Mouse (Mus musculus): ENCODE measurements around the gene Gsg1l2. TPM values are rescaled to one million over a fixed set of nuclear protein-coding genes. Genes with fewer than 3 reads are reported as not detected.

Gsg1l2 gene
- total RNA-seq (2021), result not detected in 2 replicates
- long read RNA-seq, experiment 1, result 0 reads
- long read RNA-seq, experiment 2, result 0 reads

DNA sequence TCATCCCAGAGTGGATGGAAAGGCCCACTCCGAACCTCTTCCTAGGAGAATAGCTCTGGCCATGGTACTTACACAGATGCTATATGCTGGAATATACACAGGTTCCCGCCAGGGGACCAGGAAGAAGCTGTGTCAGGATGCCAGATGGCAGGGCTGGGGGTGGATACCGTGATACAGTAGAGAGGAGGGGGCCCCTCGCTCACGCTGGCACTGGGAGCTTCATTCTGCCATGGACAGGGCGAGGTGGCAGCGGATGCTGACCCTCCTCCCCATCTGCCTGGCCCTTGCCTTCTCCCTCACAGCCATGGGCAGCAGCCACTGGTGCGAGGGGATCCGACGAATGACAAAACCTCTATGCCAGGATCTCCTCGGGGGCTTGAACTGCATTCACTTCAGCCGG, at the start of gene Gsg1l2:
Gene Gsg1l2 (plus strand): TSS at position 230 of the 400 bp plus-strand sequence.
- no peak for DNase-seq

DNA sequence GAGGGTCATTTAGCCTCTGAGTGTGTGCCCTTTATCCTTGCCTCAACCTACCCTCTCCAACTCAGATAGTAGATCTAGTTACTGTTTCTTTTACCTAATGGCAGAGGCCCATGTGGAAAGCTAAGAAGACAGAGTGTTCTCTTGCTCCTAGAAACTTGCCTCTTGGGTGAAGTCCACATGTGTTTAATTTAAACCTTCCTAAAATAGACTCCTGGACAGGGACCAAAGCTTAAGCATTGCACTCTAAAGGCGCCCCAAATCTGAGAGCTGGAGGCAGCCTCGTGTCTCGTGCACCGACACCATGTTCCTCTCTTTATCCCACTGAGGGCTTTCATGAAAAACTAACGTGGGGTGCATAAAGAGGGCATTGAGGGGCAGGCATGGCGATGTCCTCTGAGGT, 47.3 kb upstream of the Gsg1l2 start:
- no peak for DNase-seq

DNA sequence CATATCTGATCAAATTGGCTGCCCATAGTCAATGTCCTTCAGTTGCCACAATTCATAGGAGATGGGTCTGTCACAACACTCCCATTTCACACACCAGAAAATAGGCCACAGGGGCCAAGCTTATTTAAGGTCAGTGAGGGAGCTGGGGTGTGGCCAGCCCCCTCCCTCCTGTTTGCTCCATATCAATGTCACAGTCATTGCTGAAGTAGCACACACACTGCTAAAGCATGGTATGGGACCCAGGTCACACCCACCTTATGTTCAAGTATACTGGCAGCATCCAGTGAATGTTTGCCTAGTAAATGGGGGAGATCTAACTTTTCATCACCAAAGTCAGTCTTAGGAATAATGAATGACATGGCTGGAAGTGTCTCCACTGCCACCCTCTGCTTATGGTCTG, 45.7 kb upstream of the Gsg1l2 start:
- DNase-seq, result no peak

DNA sequence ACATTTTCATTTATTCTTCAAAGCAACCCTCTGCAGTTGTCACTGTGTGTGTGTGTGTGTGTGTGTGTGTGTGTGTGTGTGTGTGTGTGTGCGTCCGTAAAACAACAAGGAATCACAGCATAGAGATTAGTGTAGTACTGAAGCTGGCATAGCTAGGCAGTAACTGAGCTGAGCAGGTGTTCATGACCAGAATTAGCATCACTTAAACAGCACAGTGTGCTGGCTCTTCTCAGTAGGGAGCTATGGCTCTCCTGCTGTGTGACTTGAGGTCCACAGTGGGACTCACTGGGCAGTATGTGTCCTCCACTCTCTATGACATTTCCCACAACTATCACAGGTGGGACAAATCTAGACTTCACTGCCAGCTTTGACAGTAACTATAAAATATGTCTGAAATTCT, 43.4 kb upstream of the Gsg1l2 start:
- DNase-seq, result no peak

DNA sequence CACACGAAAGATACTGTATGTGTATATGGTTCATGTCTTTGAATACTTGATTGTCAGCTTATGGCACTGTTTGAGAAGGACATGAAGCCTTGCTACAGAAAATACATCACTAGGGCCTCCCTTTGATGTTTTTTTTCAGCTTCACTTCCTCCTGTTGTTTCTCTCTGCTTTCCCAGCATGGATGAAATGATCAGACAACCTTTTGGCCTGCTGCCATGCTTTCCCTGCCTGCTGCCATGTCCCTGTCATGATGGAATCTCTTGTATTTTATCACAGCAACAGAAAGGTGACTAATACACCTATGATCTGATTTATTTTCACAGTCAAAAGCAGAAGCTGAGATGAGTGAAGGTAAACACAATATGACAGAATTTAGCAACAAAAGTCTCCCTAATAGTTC, 40.7 kb upstream of the Gsg1l2 start:
- peak; percentile 15 for DNase-seq

DNA sequence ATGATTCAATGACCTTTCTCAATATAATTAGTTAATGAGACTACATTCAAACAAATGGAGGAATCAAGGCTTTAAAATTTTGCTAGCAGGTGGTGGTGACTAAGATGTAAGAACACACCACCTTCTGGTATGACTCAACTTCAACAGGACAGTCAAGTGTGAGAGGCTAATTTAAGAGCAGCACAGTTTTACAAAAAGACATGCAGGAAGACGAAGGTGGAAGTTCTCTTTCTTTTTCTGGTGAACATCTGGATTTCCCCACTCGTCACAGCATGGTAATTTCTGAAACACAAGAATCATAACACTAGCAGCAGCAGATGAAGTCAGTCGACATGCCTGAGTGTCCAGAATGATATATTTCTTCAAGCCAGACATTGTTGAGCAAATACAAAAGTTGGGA, 39.8 kb upstream of the Gsg1l2 start:
- DNase-seq, result no peak

DNA sequence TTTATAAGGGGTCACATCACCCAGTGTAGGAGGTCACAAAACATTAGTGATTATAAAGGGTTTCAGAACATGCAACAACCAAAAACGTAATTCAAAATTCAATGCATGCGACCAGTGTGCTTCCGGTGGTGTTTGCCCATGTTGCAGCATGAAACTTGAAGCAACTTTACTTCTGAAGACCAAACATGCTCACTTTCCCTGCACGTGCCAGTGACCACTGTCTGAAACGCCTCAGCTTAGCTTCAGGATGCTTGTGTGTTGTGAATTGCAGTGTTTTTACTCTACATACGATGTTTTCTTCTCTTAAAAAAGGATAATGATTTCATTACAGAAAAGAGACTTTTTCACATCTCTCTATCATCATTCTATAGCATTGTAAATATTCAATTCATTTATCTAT, 36.1 kb upstream of the Gsg1l2 start:
- no peak for DNase-seq

DNA sequence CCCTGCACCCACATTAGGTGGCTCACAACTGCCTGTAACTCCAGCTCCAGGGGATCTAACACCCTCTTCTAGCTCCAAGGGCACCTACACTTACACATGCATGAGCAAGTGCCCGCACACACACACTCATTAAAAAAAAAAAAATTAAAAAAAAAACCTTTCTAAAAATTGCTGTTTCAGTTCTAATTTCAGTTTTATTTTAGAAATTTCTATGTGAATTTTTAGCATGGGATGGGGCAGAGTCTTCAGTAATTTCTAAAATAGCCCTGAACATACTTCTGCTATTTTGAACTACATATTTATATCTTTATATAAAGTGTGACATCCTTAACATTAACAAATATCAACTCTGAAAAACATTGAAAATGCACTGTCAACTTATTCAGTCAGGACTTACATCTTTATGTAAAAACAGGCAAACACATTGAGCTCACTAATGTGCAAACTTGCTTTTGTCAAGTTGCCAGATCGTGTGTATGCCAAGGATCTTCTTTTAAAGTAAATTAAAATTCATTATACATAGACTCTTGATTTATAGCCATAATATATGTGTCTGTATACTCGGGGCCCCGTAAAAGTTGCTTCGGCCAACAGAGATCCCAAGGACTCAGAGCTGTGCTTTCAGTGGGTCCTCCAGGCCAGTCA, 35.4 kb upstream of the Gsg1l2 start:
- no peak for DNase-seq

DNA sequence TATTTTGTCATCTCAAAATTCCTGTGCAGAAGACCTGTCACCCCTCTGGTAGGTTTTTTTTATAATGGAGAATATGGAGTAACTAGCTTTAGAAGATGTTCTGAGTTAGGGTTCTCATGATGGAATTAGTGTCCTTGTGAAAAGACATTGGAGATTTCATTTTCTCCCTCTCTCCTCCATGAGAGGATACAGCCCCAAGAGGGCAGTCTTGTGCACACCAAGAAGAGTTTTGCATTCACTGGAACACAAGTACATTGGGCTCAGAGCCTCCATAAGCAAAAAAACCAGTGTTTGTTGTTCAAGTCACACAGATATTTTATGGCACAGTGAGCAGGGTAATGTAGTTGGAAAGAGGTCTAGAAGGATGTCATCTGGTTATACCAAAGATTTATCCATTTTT, 32.8 kb upstream of the Gsg1l2 start:
- no peak for DNase-seq

DNA sequence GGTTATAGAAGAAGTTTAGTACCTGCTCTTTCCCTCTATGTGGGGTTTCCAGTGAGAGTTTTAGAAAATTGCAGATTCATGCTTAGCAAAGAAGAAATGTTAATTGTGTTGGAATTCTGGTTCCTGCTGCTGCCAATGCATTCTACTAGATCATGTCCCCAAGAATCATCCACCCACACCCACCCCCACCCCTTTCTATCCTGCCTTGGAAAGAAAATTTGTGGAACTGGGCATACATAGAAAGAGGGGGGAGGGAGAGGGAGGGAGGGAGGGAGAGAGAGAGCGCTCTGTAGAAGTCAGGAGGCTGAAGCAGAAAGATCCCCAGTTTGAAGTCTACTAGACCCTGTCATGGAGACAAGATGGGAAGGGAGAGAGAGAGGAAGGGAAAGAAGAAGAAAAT, 18.1 kb upstream of the Gsg1l2 start:
- no peak for DNase-seq

DNA sequence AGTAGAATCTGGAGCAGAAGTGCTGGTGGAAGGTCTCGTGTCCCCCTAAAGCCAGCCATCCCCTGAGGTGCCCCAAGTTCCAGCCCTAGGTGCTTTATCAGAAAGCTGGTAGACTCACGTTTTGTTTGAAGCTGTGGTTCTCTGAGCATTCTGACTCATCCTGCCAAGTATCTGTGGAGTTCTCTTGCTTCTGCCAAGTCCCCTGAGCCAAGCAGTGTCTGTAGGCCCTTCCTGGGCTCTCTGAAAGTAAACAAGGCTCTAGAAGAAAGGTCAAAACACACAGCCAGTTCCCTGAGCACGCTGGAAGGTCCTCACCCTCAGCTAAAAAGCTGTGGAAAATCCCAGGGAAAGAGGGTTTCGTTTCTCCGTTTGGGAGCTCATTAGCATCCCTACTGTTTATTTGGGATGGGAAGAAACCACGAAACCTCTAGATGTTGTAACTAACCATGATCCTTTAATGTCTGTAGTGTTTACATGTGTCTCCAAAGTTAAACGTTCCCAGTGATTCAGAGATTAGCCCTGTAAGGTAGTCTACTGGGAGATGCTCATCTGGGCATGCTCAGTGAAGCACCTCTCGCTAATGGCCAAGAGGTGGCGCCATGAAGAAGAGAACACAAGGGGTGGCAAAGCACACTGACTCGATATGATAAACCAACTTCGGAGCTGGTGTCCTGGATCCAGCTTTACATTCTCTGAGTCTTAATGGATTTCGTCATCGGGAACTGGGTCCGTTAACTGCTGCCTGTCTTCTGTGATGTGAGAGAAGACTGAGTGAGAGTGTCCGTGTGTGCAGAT, 16.8 kb upstream of the Gsg1l2 start:
- DNase-seq, result peak; percentile 31

DNA sequence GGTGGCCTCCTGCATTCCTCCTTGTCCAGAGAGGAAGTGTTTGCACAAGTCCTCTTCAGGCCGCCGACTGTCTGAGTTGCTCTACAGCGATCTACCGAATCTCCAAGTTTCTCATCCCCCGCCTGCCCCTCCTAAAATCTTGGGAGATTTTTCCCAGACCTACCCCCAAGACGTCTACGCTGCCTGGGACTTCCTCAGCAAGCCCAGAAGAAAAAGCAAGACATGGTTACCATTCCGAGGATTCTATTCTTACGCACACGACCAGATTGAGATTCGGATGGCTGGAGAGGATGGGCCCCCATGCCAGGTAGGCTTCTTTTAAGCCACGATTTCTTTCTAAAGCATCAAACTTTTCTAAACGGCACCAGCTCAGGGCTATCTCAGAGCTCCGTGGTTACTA, 3.4 kb upstream of the Gsg1l2 start, which contains the start of gene Glp2r:
Gene Glp2r (minus strand): TSS at position 101 of the 400 bp plus-strand sequence.
- DNase-seq, result no peak

DNA sequence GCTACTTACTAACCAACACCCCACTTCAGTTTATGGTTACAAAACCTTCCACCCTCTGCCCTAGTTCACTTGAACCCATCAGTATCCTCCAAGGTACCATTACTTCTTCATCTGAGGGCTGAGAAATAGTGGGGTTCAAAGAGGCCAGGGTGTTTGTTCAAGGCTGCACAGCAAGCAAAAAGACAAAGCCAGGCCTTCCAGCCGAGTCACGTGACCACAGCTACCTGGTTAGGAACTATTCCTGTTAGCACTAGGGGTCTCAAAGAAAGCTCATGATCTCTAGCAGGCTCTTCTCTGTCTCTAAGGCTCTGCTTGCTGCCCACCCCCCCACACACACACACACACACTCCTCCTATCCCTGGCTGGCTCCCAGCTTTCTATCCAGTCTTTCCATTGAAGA, 2.7 kb upstream of the Gsg1l2 start:
- DNase-seq, result no peak

DNA sequence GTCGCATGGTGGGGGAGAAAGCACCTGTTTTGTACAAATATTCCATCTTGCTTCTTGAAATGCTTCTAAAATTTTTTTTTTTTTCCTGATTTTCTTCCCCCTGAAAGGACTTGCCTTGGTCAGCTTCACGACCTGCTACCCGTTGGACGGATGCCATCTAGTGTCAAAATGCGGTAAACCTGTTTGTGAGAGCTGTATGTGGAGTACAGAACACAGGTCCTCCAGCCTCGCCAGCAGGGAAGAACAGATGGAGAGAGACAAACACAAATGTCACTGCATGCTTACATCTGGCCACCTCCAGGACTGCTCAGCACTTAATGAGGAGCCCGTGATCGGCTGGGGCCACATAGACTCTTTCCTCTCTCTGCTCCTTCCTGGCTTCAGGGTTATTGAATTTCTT, 1.8 kb upstream of the Gsg1l2 start:
- peak; percentile 66 for DNase-seq

DNA sequence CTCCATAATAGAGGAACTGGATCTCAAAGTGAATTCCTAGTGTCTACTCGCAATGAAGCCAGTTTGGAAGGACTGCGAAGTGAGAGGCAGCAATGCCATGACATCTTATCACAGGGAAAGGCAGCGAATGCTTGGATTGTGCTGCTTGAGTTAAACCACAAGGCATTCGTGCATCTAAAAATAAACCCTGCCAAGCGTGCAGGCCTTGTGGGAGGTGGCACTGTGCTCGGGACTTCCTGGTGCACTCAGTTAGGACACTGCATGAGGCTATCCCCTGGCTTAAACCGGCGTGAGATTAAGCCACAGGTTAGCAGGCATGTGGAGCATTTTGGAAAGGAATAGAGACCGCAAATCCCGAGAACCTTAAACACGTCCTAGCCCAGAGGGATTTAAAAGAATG, 15.8 kb downstream of the Gsg1l2 start:
- DNase-seq, result no peak

DNA sequence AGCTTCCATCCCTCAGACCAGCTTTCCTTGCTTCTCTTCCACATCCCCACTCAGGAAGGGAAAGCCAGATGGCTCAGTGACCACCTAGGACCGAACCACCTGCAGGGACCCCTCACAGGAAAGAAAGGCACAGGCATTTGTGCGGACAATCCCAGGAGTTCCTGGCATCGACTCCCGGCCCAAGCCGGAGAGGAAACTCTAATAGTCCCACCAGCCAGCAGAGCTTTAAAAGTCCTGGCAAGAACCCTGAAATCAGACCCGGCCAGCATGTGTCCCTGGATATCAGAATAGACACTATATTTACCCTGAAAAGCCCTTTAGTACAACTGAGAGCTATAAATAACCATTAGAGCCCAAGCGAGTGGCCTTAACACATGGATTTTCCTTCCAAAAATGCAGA, 23.5 kb downstream of the Gsg1l2 start, which contains the start of gene Dhrs7c:
Gene Dhrs7c (plus strand): TSS at position 257 of the 400 bp plus-strand sequence.
- no peak for DNase-seq

DNA sequence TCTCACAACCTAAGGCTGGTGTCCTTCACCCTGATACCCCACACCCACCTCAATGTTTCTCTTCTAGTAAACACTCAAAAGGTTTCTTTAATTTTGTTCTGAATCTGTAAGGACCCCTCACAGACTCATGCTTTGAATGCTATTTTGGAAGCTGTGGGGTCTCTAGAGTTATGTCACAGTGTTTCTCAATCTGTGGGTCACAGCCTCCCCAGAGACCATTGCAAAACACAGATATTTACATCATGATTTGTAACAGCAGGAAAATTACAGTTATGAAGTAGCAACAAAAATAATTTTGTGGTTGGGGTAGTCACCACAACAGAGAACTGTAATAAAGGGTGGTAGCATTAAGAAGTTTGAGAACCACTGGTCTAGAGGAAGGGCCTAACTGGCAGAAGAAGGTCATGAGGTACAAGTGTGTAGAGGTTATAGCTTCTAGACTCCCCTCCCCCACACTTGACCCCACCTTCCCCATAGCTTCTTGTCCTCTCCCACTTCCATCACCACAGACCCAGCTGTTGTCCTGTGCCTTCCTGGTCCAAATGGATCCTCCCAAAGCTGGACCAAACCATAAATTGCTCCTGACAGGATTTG, 25.8 kb downstream of the Gsg1l2 start:
- DNase-seq, result no peak

DNA sequence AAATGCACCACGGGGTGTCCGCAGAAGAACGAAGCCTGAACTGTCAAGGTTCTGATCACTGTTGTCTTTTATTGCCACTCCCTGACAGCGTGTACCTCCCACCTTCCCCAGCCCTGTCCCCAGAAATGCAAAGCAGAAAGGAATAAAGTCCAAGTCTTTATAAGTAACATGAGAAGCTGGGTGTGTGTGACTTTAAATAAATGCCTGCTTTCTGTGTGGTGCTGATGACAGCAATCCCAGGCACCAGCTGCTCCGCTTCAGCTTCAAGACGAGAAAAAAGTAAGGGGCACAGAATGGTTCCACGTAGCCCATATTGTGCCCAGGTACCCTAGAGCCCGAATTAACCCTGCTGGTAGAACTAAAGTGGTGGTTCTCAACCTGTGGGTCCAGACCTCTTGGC, 26.8 kb downstream of the Gsg1l2 start:
- DNase-seq, result no peak

DNA sequence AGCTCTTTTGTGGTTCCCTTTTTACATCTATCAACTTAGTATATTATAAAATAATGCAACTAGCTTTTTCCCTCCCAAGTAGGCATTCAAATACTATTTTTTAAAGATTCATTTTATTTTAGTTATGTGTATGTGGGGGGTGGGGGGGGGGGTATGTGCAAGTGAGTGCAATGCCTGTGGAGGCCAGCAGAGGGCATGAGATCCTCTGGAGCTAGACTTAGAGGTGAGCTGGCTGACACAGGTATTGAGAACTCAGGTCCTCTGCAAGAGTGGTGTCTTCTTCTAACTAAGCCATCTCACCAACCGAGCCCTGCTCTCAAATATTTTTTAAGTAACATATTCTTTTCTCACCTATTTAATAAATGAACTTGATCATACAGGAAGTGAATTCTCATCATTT, 31.1 kb downstream of the Gsg1l2 start:
- no peak for DNase-seq

DNA sequence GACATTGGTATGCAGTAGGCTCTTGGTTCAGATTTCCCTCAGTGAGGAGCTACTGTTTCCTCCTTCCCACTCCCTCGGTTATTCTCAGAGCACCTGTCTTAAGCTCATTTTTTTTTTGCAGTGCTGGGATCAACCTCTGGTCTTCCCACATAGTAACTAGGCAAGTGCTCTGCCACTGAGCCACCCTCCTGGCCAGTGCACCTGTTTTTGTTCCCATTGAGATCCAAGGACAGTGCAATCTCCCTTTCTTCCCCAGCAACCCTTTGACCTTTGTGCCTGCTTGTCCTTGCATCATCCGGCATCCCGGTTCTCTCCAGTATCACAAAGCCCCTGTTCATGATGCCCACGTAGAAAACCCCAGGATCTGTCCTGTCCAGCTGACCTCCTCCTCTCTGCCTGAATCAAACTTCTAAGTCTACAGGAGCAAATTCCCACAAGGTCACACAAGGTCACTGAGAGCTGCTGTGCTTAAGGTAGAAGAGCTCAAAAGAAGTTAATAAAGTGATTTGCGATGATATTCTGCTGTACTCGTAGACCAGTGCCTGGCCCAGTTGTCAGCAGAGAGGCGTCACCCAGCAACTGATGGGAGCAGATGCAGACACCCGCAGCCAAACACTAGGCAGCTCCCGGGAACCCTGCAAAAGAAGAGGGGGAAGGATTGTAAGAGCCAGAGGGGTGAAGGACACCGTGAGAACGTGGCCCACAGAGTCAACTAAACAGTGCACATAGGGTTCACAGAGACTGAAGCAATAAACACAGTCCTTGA, 32.6 kb downstream of the Gsg1l2 start:
- DNase-seq, result no peak

DNA sequence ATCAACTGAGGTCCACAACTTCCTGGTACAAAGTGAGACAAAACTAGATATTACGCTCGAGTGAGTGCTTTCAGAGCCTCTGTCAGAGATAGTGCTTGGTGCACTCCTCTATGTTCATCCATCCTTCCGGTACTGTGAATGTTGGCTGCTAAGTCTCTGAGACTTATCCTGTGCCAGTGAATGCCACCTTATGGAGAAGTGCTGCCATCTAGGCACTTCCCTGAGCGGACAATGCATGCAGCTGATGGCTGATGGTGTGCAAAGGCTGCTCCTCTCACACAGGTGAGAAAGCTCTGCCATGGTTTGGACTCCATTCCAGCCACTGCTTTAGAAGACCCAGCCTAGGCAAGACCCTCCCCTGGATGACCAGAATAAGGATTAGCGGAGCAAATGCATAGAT, 33.6 kb downstream of the Gsg1l2 start:
- DNase-seq, result no peak

DNA sequence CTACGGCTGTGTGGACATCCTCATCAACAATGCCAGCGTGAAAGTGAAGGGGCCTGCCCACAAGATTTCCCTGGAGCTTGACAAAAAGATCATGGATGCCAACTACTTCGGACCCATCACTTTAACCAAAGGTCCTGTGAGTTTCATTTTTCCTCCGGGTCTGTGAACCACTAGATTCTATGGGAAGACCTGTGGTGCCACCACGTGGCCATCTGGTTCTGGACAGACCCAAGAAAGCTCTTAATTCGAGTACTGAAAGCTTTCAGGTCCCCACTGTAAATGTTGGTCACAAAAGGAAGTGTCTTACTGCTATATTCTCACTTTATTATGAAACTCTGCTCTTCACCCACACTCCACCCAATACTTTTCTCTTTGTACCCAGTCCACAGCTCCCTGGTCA, 37.1 kb downstream of the Gsg1l2 start:
- peak; percentile 28 for DNase-seq

DNA sequence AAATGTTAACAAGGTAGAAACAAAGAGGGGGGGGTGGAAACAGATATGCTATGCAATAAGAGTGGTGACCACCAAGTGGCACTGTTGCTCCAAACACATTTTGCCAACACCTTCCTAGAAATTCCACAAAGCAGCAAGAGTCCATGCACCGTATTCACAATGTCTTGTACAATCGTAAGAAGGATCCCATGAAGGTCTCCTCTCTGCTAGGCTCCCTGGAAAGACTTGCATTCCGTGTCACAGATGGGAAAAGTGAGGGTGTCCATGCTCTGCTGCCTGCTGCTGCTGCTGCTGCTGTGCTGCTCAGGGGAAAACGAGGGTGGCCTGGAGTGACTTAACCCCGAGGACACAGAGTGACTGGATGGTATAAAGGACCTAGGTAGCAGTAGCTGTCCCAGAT, 45.2 kb downstream of the Gsg1l2 start:
- DNase-seq, result peak; percentile 26

Measured in adrenal gland, postnatal 14 days (tissue).